Mouse (Mus musculus) heart, postnatal 0 days (tissue): ENCODE measurements around the gene Prps1l3. TPM values are rescaled to one million over a fixed set of nuclear protein-coding genes. Genes with fewer than 3 reads are reported as not detected.
"Not testable (repeated sequence)": the region's sequence is repeated elsewhere in the genome, so short reads cannot be mapped to it uniquely, and the experiment has no call there.

ENCODE experiments used
- ATAC-seq: fragments of 200-750 bp; cut with Nextera tagmentation; 2 replicates; pipeline ENCODE4 v1.8.0; 2017; ENCODE audit warnings: low read depth, moderate number of reproducible peaks, moderate library complexity; ENCODE audit not compliant: insufficient read depth
- DNase-seq: peaks from one replicate; pipeline ENCODE4 v3.0.0-alpha.2; 2016; ENCODE audit warnings: low spot score
- H3K27ac ChIP-seq: fragments of 300-500 bp; sonication (generic); 2 replicates; pipeline ENCODE4 v1.5.1; 2014; ENCODE audit warnings: low read depth, mild to moderate bottlenecking
- H3K27me3 ChIP-seq: fragments of 300-500 bp; sonication (generic); 2 replicates; pipeline ENCODE4 v1.6.1; 2014; ENCODE audit warnings: low read length, mixed read lengths; ENCODE audit not compliant: control insufficient read depth, insufficient read depth
- H3K36me3 ChIP-seq: fragments of 300-500 bp; sonication (generic); replicated peaks from 2 replicates; pipeline ENCODE4 v1.6.1; 2014; ENCODE audit warnings: low read length, mixed read lengths; ENCODE audit not compliant: control insufficient read depth, insufficient read depth
- H3K4me1 ChIP-seq: fragments of 300-500 bp; sonication (generic); 2 replicates; pipeline ENCODE4 v1.6.1; 2014; ENCODE audit warnings: antibody characterized with exemption; ENCODE audit not compliant: control insufficient read depth, insufficient read depth
- H3K4me2 ChIP-seq: fragments of 300-500 bp; sonication (generic); 2 replicates; pipeline ENCODE4 v1.6.1; 2014; ENCODE audit warnings: low read depth, mild to moderate bottlenecking, low read length, moderate library complexity
- H3K4me3 ChIP-seq: fragments of 300-500 bp; sonication (generic); 2 replicates; pipeline ENCODE4 v1.5.1; 2014; ENCODE audit warnings: low read depth, low read length
- H3K9ac ChIP-seq: fragments of 300-500 bp; sonication (generic); replicated peaks from 2 replicates; pipeline ENCODE4 v1.6.1; 2014; ENCODE audit warnings: low read depth, low read length, mixed read lengths
- H3K9me3 ChIP-seq: fragments of 300-500 bp; sonication (generic); replicated peaks from 2 replicates; pipeline ENCODE4 v1.6.1; 2016; ENCODE audit warnings: low read length; ENCODE audit not compliant: control insufficient read depth
- CTCF ChIP-seq: IDR thresholded peaks from 2 replicates; pipeline ENCODE4 v1.5.1; 2016; ENCODE audit warnings: antibody characterized with exemption, control low read depth, low read depth
- EP300 ChIP-seq: IDR thresholded peaks from 2 replicates; pipeline ENCODE4 v1.6.1; 2016; ENCODE audit warnings: antibody characterized with exemption, low read depth
- WGBS: fragments of 180-500 bp; shearing (Covaris S2); extraction: QIAGEN DNeasy Blood & Tissue Kit; methylation state at CpG from one replicate; pipeline ENCODE4 v1.1.7; 2014; 5-methylcytosine and 5-hydroxymethylcytosine counted together
- polyA plus RNA-seq: library from polyadenylated mRNA; unstranded; fragments of >200 nt; fragmentation: Nextera tagmentation; extraction: Ambion mirVana; gene quantifications from 2 replicates; pipeline ENCODE4 v1.2.1, GENCODE M21; 2015
- total RNA-seq: library from RNA; depleted of rRNA; stranded (reverse); fragments of >200 nt; gene quantifications from 2 replicates; pipeline ENCODE4 v1.2.3, GENCODE M21; 2014; ENCODE audit warnings: low replicate concordance

The Prps1l3 gene
- total and polyA plus RNA-seq, 2 experiments from 2014 or later = 18.6 to 29.7 TPM

DNA sequence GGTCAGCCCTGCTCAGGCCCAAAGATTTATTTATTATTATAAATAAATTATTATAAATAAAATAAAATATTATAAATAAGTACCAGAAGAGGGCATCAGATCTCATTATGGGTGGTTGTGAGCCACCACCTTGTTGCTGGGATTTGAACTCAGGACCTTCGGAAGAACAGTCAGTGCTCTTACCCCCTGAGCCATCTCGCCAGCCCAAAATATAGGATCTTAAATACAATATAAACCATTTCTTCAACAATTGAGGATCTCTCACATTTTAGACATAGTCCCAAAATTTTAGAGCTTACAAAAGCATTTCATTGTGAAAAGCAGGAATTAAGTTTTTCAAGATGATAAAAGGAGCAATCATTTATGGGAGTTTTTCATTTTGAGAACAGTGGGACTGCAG, 30.8 kb upstream of the Prps1l3 start:
- Histone ChIP-seq H3K27me3 (peaks cover 12% of the 10 kb centered on the region; the same call in 1 of the 2 replicates), H3K4me2 (no peak overlapping the region), H3K9me3 (no peaks in the 10 kb centered on the region), H3K4me3 (no peak overlapping the region), H3K9ac (no peak overlapping the region), H3K36me3 (no peaks in the 10 kb centered on the region), H3K4me1 (peaks cover 4% of the 10 kb centered on the region; the same call in 1 of the 2 replicates), H3K27ac (no peak overlapping the region)
- no peak for TF ChIP-seq CTCF
- no peak for TF ChIP-seq EP300
- no peak for ATAC-seq
- DNase-seq = no peak
- 84% methylated on average over 2 of the region's 2 CpGs for WGBS

DNA sequence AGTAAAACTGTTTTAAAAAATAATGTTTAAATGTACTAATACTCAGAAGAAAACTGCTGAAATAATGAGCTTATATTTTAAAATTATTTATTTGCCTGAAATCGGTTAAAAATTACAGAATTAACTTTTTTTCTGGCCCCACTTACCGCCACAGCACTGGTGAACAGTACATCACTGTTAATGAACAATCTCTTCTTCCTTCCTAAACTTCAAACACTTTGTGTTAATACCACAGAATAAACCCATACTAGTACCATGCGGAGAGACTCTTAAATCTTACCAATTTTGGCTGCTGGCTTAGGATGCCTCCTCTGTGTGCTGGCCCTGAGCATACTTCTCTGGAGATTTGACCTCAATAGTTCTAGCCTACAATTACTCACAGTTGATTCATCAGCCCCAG, 28.3 kb upstream of the Prps1l3 start:
- Histone ChIP-seq H3K27ac (no peak overlapping the region), H3K9me3 (no peaks in the 10 kb centered on the region), H3K4me1 (peaks cover 3% of the 10 kb centered on the region; the same call in 1 of the 2 replicates), H3K4me2 (no peak overlapping the region), H3K4me3 (no peak overlapping the region), H3K36me3 (no peaks in the 10 kb centered on the region), H3K27me3 (peaks cover 9% of the 10 kb centered on the region; the same call in 1 of the 2 replicates), H3K9ac (no peak overlapping the region)
- WGBS = 79% methylated on average over 3 of the region's 3 CpGs
- no peak for ATAC-seq
- no peak for TF ChIP-seq CTCF
- TF ChIP-seq EP300 = no peak
- DNase-seq = no peak

DNA sequence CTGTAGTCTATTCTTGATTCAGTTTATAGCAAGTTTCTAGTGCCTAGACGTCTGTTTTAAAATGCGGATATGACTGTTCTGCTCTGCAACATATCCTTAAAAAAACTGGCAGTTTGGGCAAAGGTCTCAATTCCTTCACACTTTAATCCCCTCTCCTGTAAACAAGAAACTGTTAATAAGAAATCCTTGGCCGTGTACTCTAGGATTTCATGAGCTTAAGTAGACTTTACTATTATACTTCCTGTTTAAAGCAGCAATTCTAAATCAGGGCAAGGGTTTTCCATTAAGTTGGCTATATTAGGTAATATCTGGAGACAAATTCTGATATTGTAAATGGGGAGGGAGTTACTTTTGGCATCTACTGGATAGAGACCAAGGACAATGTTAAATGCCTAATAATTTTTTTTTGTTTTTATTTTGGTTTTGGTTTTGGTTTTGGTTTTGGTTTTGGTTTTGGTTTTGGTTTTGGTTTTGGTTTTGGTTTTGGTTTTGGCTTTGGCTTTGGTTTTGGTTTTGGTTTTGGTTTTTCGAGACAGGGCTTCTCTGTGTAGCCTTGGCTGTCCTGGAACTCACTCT, 25.8 kb upstream of the Prps1l3 start:
- Histone ChIP-seq H3K9ac (no peak overlapping the region), H3K4me2 (no peak overlapping the region), H3K4me3 (no peak overlapping the region), H3K4me1 (no peaks in the 10 kb centered on the region), H3K27ac (no peak overlapping the region), H3K9me3 (no peaks in the 10 kb centered on the region), H3K36me3 (no peaks in the 10 kb centered on the region), H3K27me3 (no peaks in the 10 kb centered on the region)
- TF ChIP-seq EP300 (no peak), CTCF (no peak)
- no peak for DNase-seq
- no peak for ATAC-seq
- 65% methylated on average over 4 of the region's 4 CpGs for WGBS

DNA sequence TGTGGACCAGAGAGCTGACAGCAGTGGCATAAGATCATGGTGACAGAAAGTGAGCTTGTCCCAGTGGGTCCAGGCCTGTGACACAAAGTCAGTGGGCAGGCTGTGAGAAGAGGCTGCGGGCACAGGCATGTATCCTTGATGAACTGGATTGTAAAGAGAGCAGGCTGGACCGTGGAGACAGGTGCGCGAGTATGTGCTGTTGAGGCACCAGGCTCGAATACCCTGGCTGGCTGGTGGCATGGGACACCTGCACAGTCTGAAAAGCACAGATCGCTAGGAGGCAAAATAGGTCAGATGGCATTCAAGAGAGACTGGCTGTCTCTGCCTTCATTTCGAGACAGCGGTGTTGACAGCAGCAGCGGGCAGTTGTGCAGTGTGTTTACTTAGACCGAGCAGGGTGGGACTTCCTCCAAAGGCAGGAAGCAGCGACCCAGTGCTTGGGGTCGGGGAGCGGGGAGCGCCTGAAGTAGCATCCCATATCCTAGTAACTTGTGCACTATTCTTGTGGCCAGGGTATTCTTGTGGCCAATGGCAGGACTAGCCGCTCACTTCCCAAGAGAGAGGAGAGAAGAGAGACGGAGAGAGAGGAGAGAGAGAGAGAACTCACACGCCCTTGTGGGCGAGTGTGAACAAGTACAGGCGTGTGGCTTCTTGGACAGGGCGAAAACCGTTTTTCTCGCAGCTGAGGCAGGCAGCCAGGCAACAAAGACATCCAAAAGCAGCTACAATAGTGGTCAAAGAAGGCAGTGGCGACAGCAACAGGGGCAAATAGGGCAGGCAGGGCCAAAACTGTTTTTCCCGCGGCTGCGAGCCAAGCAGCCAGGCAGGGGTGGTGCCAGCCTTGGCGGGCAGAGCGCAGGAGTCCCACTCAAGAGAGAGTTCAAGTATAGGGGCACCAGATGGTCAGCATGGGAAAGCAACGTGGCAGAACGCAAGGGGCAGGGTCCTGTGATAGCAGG, 18.6 kb upstream of the Prps1l3 start:
- TF ChIP-seq CTCF = no peak
- no peak for TF ChIP-seq EP300
- WGBS = 5% methylated on average over 30 of the region's 30 CpGs
- Histone ChIP-seq H3K36me3 (no peaks in the 10 kb centered on the region), H3K9me3 (no peaks in the 10 kb centered on the region), H3K27ac (peak overlapping the region; percentile 40), H3K4me3 (peak overlapping the region; percentile 49), H3K4me2 (peak overlapping the region; percentile 82), H3K4me1 (no peaks in the 10 kb centered on the region), H3K27me3 (no peaks in the 10 kb centered on the region), H3K9ac (peak overlapping the region; percentile 50; the same call in 1 of the 2 replicates)
- ATAC-seq (peak; percentile 84), DNase-seq (no peak)

DNA sequence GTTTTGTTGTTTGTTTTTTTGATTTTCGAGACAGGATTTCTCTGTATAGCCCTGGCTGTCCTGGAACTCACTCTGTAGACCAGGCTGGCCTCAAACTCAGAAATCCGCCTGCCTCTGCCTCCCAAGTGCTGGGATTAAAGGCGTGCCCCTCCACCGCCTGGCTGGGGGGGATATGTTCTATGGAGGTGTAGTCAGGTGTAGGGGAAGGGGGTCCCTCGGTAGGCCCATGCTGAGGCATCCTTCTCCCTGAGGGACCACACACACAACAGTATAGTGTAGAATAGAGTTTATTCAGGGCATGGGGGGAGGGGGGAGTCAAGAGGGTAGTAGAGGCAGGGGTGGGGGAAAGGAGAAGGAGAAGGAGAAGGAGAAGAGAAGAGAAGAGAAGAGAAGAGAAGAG, 17.7 kb upstream of the Prps1l3 start:
- not testable (repeated sequence) for H3K27ac ChIP-seq, H3K27me3 ChIP-seq, H3K4me2 ChIP-seq, ATAC-seq, H3K9ac ChIP-seq, H3K4me3 ChIP-seq, H3K36me3 ChIP-seq, H3K9me3 ChIP-seq, DNase-seq, H3K4me1 ChIP-seq
- 80% methylated on average over 5 of the region's 5 CpGs for WGBS
